Mouse (Mus musculus) lung, postnatal 0 days (tissue): ENCODE measurements around the gene Zfp658.

ENCODE experiments used
- CTCF ChIP-seq: IDR thresholded peaks from 2 replicates; pipeline ENCODE4 v1.5.1; 2016; ENCODE audit warnings: antibody characterized with exemption, mild to moderate bottlenecking
- EP300 ChIP-seq: IDR thresholded peaks from 2 replicates; pipeline ENCODE4 v1.6.1; 2016; ENCODE audit warnings: antibody characterized with exemption, mild to moderate bottlenecking, control low read depth

DNA sequence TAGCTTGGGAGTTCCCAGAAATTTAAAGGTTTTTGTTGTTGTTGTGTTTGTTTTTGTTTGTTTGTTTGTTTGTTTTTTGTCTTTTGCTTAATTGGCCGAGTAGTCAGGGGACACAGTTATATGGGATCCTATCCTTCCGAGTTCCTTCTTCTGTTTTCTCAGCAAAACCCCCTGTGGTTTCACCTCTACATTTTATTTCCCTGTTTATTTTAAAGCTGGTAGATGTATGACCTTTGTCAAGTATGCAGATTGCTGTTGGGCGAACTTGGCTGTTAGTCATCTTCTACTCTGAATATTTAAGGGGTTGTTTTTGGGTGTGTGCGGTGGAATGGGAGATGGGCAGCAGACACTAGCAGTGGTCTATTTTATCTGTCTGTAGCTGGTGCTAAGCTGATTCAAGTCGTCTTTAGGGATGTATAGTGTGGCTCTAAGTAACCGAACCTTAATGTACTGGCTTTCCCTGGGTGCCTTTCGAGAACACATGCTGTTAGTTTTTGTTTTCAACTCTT lies 46.3 kb downstream of the Zfp658 start:
- TF ChIP-seq EP300 (no peak), CTCF (no peak)
